Mouse (Mus musculus) lung, adult 2 months (tissue): ENCODE data around the gene Pdzph1.

Experiments
- CTCF ChIP-seq: fragments of 200-500 bp; IDR thresholded peaks from 2 replicates; pipeline ENCODE4 v1.5.1; 2011; ENCODE audit warnings: mild to moderate bottlenecking, low read length, control low read depth; ENCODE audit not compliant: insufficient read depth
- POLR2A ChIP-seq: fragments of 200-500 bp; IDR thresholded peaks from 2 replicates; pipeline ENCODE4 v1.6.1; 2011; ENCODE audit warnings: low read depth, mild to moderate bottlenecking, control low read depth, low read length, borderline replicate concordance; ENCODE audit errors: extremely low read depth

DNA sequence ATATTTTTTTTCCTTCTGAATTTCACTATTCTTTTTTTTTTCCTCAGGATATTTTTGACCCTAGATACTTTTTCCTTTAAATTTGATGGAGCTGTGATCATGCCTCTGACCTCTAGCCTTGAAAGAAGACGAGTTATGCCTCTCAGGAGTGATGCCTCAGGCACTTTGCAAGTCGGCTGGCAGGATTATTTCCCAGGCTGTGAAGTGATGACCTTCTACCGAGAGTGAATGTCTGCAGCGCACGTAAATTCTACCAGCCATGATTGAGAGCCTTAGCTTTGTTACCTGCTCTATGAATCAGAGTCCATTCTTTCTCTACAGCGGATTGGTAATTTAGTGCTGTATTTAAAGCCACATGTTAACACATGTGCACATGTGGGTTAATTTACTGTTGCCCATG, 33.3 kb upstream of the Pdzph1 start:
- no peak for TF ChIP-seq CTCF
- TF ChIP-seq POLR2A, result no peak
